Mouse (Mus musculus): ENCODE measurements around the gene Macrod1. TPM values are rescaled to one million over a fixed set of nuclear protein-coding genes. Genes with fewer than 3 reads are reported as not detected.
A peak's percentile ranks its signal among the peaks of the same experiment; 100 is the strongest.

The Macrod1 gene
- polyA plus RNA-seq, 1 experiment from 2014 or later, result 12.3 TPM

DNA sequence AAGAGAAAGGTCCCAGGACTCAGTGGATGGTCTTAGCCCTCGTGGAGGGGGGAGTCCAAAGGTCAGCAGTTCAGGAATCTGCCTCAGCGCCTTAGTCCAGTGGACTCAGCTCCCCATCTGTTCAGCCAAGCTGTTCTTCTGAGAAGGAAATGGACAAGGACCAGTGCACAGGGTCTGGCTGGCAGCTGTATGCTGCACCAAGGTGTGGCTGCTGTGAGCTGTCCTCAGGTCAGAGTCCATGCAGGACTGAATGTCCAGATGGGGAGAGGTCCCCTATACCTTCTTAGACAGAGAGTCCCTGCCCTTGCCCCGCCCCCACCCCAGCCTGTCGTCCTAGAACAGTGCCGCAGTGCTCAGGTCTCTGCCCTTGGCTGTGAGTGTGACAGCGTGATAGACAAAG is 135.0 kb downstream of the Macrod1 start:
- Histone ChIP-seq H3K27me3 (peaks cover 49% of the 10 kb centered on the region), H3K9ac (replicated peaks) (no peak overlapping the region), H3K9me3 (no peaks in the 10 kb centered on the region), H3K27ac (no peak overlapping the region), H3K4me3 (replicated peaks) (no peak overlapping the region), H3K4me2 (no peak overlapping the region), H3K36me3 (no peaks in the 10 kb centered on the region), H3K4me1 (replicated peaks) (peaks cover 35% of the 10 kb centered on the region)
- no peak for ATAC-seq (ENCODE audit: insufficient number of reproducible peaks, insufficient read depth, low FRiP score, low TSS enrichment, low read depth)
- 50% methylated on average over 6 of the region's 6 CpGs for WGBS

DNA sequence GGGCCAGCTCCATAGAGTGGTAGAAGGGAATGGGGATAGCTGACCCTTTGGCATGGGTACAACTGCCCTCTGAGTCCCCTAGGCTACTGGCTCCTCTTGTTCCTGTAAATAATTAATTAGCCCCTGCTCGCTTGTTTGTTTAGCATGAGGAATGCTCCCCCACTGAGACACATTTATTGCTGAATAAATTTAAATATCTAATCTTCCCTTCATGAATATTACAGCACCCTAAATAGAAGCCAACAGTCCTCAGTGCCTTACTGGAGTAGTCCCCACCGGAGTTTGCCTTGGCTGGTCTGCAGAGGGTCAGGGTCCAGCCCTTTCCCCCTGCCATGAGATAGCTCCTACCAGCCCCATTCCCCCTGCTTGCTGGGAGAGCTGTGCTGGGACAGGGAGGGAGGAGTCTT is 136.0 kb downstream of the Macrod1 start:
- Histone ChIP-seq H3K4me2 (no peak overlapping the region), H3K27me3 (peaks cover 42% of the 10 kb centered on the region), H3K4me1 (replicated peaks) (peaks cover 37% of the 10 kb centered on the region), H3K9ac (replicated peaks) (no peak overlapping the region), H3K27ac (0 out of 2 replicates have a peak overlapping the region, but pooled peaks have one; percentile 17), H3K4me3 (replicated peaks) (no peak overlapping the region), H3K9me3 (no peaks in the 10 kb centered on the region), H3K36me3 (peaks cover 7% of the 10 kb centered on the region)
- no peak for ATAC-seq (ENCODE audit: insufficient number of reproducible peaks, insufficient read depth, low FRiP score, low TSS enrichment, low read depth)
- 48% methylated on average over 2 of the region's 2 CpGs for WGBS

DNA sequence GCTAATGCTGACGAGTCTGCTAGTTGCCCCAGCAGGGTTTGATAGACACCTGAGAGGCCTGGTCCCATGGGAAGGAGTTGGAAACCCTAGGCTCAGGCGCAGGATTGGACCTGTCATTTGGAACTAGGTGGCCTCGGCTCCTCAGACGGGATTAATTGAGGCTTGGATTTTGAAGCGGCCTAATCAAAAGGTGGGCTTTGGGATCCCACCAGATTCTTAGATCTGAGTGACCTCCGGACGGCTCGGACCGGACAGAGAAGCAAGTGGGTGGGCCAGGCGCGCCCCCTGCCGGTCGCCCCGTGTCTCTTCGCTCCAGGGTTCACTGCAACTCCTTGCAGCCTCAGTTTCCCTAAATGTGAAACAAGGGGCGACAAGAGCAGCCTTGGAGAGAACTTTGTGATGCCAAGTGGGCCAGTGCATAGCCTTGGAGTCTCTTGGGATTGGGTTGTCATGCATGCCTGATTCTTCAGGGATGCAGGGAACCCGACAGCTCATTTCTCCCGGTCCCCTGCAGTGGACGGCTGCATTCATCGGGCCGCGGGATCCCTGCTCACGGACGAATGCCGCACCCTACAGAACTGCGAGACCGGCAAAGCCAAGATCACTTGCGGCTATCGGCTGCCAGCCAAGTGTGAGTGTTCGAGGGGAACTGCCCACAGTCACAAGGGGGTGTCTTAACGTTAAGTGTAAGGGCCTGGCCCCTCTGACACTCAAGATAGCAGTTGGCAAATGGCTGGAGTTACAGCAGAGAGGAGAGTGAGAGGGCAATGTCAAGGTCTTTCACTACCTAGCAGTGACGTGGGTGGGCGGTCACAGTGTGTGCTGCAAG is 139.5 kb downstream of the Macrod1 start:
- Histone ChIP-seq H3K4me1 (replicated peaks) (peaks cover 43% of the 10 kb centered on the region), H3K36me3 (peaks cover 43% of the 10 kb centered on the region), H3K4me2 (peak overlapping the region; percentile 15; the same call in 1 of the 2 replicates), H3K4me3 (replicated peaks) (no peak overlapping the region), H3K9ac (replicated peaks) (no peak overlapping the region), H3K27me3 (peaks cover 16% of the 10 kb centered on the region), H3K27ac (no peak overlapping the region), H3K9me3 (no peaks in the 10 kb centered on the region)
- ATAC-seq (ENCODE audit: insufficient number of reproducible peaks, insufficient read depth, low FRiP score, low TSS enrichment, low read depth), result peak; percentile 18; the same call in 1 of the 2 replicates
- WGBS, result 19% methylated on average over 33 of the region's 33 CpGs

DNA sequence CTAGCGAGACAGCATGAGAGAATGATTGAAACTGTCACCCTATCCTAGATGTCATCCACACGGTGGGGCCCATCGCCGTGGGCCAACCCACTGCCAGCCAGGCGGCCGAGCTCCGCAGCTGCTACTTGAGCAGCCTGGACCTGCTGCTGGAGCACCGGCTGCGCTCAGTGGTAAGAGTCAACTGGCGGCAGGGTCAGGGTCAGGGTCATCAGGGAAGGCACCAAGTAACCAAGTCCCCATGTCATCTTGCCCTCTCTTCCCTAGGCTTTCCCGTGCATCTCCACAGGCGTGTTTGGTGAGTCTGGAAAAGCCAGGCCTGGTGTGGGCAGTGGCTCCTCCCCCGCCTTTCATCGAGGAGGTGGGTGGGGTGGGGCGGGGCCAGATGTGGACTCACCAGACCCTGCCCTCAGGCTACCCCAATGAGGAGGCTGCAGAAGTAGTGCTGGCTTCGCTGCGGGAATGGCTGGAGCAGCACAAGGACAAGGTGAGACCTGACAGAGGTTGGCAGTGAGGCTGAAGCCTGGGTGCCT is 140.2 kb downstream of the Macrod1 start:
- no peak overlapping the region for H3K4me2 ChIP-seq
- no peak overlapping the region for H3K9ac ChIP-seq (replicated peaks)
- no peak overlapping the region for H3K27ac ChIP-seq
- peaks cover 42% of the 10 kb centered on the region for H3K4me1 ChIP-seq (replicated peaks)
- WGBS, result 14% methylated on average over 17 of the region's 17 CpGs
- peak; percentile 18; the same call in 1 of the 2 replicates for ATAC-seq (ENCODE audit: insufficient number of reproducible peaks, insufficient read depth, low FRiP score, low TSS enrichment, low read depth)
- no peaks in the 10 kb centered on the region for H3K9me3 ChIP-seq
- H3K36me3 ChIP-seq, result peaks cover 50% of the 10 kb centered on the region
- H3K27me3 ChIP-seq, result peaks cover 10% of the 10 kb centered on the region; the same call in 1 of the 2 replicates
- H3K4me3 ChIP-seq (replicated peaks), result no peak overlapping the region

DNA sequence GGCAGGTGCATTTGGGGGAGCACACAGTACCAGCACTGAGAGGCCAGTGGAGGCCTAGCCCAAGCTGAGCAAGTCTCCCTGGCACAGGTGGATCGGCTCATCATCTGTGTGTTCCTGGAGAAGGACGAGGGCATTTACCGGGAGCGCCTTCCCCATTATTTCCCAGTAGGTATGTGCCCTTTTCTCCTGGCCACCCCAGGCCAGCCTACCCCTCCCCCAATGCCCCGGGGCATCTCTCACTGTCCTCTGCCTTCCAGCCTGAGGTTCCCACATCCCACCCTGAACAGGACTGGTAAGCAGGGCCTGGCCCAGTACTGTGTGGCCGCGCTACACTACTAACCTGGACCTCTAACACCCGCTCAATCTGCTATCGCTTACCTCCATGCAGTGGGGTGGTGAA is 140.8 kb downstream of the Macrod1 start:
- no peak overlapping the region for H3K4me2 ChIP-seq
- H3K27me3 ChIP-seq, result peaks cover 8% of the 10 kb centered on the region; the same call in 1 of the 2 replicates
- ATAC-seq (ENCODE audit: insufficient number of reproducible peaks, insufficient read depth, low FRiP score, low TSS enrichment, low read depth), result 0 out of 2 replicates have a peak, but pooled peaks have one; percentile 18
- peaks cover 38% of the 10 kb centered on the region for H3K4me1 ChIP-seq (replicated peaks)
- no peaks in the 10 kb centered on the region for H3K9me3 ChIP-seq
- H3K27ac ChIP-seq, result no peak overlapping the region
- no peak overlapping the region for H3K9ac ChIP-seq (replicated peaks)
- 84% methylated on average over 9 of the region's 9 CpGs for WGBS
- no peak overlapping the region for H3K4me3 ChIP-seq (replicated peaks)
- peaks cover 54% of the 10 kb centered on the region for H3K36me3 ChIP-seq

DNA sequence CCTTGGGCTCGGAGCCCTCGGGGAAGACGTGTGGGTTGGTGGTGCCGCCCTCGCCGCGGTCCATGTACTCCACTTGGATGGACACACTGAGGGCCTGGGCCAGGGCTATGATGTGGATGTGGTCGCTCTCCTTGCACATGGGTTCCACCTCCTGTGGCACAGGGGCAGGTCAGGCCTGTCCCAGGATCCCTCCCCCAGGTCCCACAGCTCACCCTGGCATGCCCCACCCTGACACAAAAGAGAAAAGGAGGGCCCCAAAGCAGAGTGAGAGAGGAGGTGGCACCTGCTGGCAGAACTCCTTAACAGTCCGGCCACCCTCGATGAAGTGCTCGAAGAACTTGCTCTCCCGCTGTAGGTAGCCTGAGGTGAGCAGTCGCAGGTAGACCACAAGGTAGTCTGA is 142.5 kb downstream of the Macrod1 start:
- Histone ChIP-seq H3K36me3 (peaks cover 70% of the 10 kb centered on the region), H3K4me2 (no peak overlapping the region), H3K27ac (no peak overlapping the region), H3K4me3 (replicated peaks) (no peak overlapping the region), H3K9ac (replicated peaks) (no peak overlapping the region), H3K9me3 (no peaks in the 10 kb centered on the region), H3K4me1 (replicated peaks) (peaks cover 39% of the 10 kb centered on the region), H3K27me3 (peaks cover 4% of the 10 kb centered on the region; the same call in 1 of the 2 replicates)
- no peak for ATAC-seq (ENCODE audit: insufficient number of reproducible peaks, insufficient read depth, low FRiP score, low TSS enrichment, low read depth)
- 94% methylated on average over 13 of the region's 13 CpGs for WGBS

DNA sequence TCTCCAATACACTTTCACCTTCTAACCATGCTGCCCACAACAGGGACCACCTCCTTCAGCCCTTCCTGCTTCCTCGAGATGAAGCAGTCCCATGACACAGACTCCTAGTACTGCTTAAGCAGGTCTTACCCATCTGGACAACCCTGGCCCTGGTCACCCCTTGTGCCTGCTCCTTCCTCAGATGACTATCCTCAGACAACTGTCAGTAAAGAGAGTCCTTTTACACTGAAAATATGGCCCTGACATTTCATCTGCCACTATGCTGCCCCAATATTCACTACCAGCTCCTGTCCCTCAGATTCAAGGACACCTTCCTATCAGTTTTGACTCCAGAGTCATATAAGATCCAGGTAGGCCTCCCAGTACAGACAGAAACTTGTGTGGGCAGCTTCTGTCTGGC is 143.8 kb downstream of the Macrod1 start:
- Histone ChIP-seq H3K4me3 (replicated peaks) (no peak overlapping the region), H3K27ac (no peak overlapping the region), H3K27me3 (peaks cover 4% of the 10 kb centered on the region; the same call in 1 of the 2 replicates), H3K9ac (replicated peaks) (no peak overlapping the region), H3K36me3 (peaks cover 74% of the 10 kb centered on the region), H3K9me3 (no peaks in the 10 kb centered on the region), H3K4me2 (no peak overlapping the region), H3K4me1 (replicated peaks) (peaks cover 49% of the 10 kb centered on the region)
- WGBS, result 70% methylated on average over 1 of the region's 1 CpGs
- no peak for ATAC-seq (ENCODE audit: insufficient number of reproducible peaks, insufficient read depth, low FRiP score, low TSS enrichment, low read depth)

DNA sequence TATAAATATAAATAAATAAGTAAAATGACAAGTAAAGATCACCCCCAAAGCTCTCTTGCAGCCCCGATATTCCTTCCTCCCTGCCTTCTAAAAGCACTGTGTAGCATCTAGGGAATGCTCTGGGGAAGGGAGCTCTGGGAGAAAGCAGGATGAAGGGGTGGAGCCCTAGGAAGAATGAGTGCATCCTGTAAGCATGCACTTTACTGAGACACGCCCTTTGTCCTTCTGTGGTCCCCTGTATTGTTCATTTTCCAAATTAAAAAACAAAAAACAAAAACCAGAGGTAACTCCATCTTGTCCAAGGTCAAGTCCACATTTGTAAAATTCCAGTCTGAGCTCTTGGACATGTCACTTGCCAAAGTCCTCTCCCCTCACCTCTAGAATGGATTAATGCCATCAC is 148.3 kb downstream of the Macrod1 start:
- H3K27me3 ChIP-seq, result no peaks in the 10 kb centered on the region
- no peaks in the 10 kb centered on the region for H3K9me3 ChIP-seq
- peak overlapping the region; percentile 86 for H3K4me3 ChIP-seq (replicated peaks)
- H3K36me3 ChIP-seq, result peaks cover 44% of the 10 kb centered on the region
- WGBS, result 80% methylated on average over 2 of the region's 2 CpGs
- H3K4me1 ChIP-seq (replicated peaks), result peaks cover 27% of the 10 kb centered on the region
- H3K27ac ChIP-seq, result no peak overlapping the region
- peak overlapping the region; percentile 80 for H3K9ac ChIP-seq (replicated peaks)
- no peak for ATAC-seq (ENCODE audit: insufficient number of reproducible peaks, insufficient read depth, low FRiP score, low TSS enrichment, low read depth)
- H3K4me2 ChIP-seq, result peak overlapping the region; percentile 89

DNA sequence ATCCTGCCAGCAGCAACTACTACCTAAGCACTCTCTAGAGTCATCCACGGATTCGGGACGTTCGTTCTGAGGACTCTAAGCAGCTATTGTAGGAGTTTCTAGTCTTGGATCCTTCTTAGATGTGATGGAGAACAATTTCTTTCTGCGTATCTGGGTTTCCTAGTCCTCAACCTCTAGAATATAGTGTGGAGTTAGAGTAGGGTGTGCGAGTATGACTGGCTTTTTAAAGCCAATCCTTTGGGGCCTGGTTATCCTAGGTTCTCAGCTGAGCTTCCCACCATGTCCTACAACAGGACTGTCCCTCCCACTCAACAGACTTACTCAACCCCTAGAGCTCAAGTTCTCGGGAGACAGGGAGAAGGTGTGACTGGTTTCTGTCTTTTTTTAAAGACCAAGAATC is 148.7 kb downstream of the Macrod1 start:
- Histone ChIP-seq H3K4me3 (replicated peaks) (peak overlapping the region; percentile 86), H3K36me3 (peaks cover 39% of the 10 kb centered on the region), H3K4me1 (replicated peaks) (peaks cover 27% of the 10 kb centered on the region), H3K27me3 (no peaks in the 10 kb centered on the region), H3K27ac (peak overlapping the region; percentile 98), H3K9me3 (no peaks in the 10 kb centered on the region), H3K4me2 (peak overlapping the region; percentile 89), H3K9ac (replicated peaks) (peak overlapping the region; percentile 80)
- ATAC-seq (ENCODE audit: insufficient number of reproducible peaks, insufficient read depth, low FRiP score, low TSS enrichment, low read depth), result no peak
- WGBS, result 34% methylated on average over 7 of the region's 7 CpGs

DNA sequence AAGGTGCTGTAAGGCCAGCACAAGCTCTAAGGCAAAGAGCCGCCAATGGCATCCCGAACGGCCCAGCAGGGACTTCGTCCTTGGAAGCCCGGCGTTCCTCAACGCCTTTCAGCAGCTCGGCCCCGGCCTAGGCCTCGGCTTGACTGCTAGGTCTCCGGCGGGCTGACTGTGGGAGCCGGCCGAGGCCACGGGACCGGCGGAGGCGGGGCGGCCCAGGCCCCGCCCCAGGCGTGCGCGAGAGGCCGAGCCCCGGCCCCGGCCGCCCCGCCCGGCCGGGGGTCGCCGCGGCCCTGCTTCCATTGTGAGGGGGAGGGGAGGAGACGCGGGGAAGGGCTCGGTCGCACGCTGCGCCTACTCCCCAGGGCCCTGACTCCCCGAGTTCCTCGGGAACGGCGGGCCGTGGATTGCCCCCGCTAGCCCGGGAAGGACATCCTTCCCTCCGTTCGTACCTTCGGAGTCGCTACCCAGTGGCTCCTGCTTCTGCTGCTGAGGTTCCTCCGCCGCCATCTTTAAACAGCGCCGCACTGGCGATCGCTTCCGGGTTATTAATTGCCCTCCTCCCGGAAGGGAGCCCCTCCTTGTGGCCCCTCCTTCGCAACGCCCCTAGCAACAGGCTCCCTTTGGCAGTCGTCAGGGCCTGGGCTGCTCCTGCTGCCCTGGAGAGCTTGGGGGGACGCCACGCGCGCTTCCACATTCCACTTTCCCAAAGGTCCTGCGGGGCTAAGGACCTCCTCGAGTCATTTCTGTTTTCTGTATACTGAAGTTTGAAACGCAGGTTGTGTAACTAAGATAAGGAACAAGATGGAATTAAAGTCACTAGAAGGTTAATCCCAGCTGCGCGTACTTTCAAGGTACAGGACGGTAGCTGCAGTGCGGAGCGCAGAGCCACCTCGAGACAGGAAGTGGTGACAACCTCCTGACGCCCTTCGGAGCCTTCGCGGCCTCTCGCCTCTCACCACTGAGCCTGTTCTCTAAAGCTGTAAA is 149.4 kb downstream of the Macrod1 start, which contains the start of gene Otub1:
Otub1 (minus strand) TSS at position 564 of the 984 bp plus-strand sequence.
- under 1% methylated on average over 75 of the region's 79 CpGs for WGBS
- Histone ChIP-seq H3K9me3 (no peaks in the 10 kb centered on the region), H3K4me1 (replicated peaks) (peaks cover 27% of the 10 kb centered on the region), H3K27me3 (no peaks in the 10 kb centered on the region), H3K9ac (replicated peaks) (peak within 1 kb of the TSS; percentile 80), H3K27ac (peak within 1 kb of the TSS; percentile 98), H3K4me2 (peak within 1 kb of the TSS; percentile 89), H3K4me3 (replicated peaks) (peak within 1 kb of the TSS; percentile 86), H3K36me3 (peaks cover 32% of the 10 kb centered on the region)
- ATAC-seq (ENCODE audit: insufficient number of reproducible peaks, insufficient read depth, low FRiP score, low TSS enrichment, low read depth), result peak; percentile 95

Data from limb, embryonic 12.5 days (tissue).